Mouse (Mus musculus) hindbrain, embryonic 16.5 days (tissue): ENCODE measurements around the gene Mier2. TPM values are rescaled to one million over a fixed set of nuclear protein-coding genes. Genes with fewer than 3 reads are reported as not detected.

Source experiments
- ATAC-seq: fragments of 200-750 bp; cut with Nextera tagmentation; 2 replicates; pipeline ENCODE4 v1.8.0; 2017; ENCODE audit warnings: moderate TSS enrichment, moderate library complexity
- H3K27ac ChIP-seq: fragments of 300-500 bp; sonication (generic); 2 replicates; pipeline ENCODE4 v1.5.1; 2014; ENCODE audit warnings: low read depth, mild to moderate bottlenecking, control low read depth, low read length, moderate library complexity
- H3K27me3 ChIP-seq: fragments of 300-500 bp; sonication (generic); replicated peaks from 2 replicates; pipeline ENCODE4 v1.6.1; 2014; ENCODE audit warnings: low read length; ENCODE audit not compliant: control insufficient read depth, insufficient read depth
- H3K36me3 ChIP-seq: fragments of 300-500 bp; sonication (generic); 2 replicates; pipeline ENCODE4 v1.6.1; 2014; ENCODE audit warnings: mild to moderate bottlenecking, low read length, moderate library complexity, mixed read lengths; ENCODE audit not compliant: control insufficient read depth, insufficient read depth
- H3K4me1 ChIP-seq: fragments of 300-500 bp; sonication (generic); 2 replicates; pipeline ENCODE4 v1.6.1; 2014; ENCODE audit warnings: low read depth, low read length; ENCODE audit not compliant: control insufficient read depth, insufficient read depth
- H3K4me2 ChIP-seq: fragments of 300-500 bp; sonication (generic); 2 replicates; pipeline ENCODE4 v1.6.1; 2014; ENCODE audit warnings: mild to moderate bottlenecking, low read length, control low read depth, moderate library complexity
- H3K4me3 ChIP-seq: fragments of 300-500 bp; sonication (generic); 2 replicates; pipeline ENCODE4 v1.5.1; 2014; ENCODE audit warnings: mild to moderate bottlenecking, low read length, control low read depth, moderate library complexity
- H3K9ac ChIP-seq: fragments of 300-500 bp; sonication (generic); 2 replicates; pipeline ENCODE4 v1.6.1; 2014; ENCODE audit warnings: low read depth, mild to moderate bottlenecking, control low read depth, low read length, moderate library complexity
- H3K9me3 ChIP-seq: fragments of 300-500 bp; sonication (generic); 2 replicates; pipeline ENCODE4 v1.6.1; 2014; ENCODE audit warnings: mild to moderate bottlenecking, low read length, moderate library complexity; ENCODE audit not compliant: control insufficient read depth
- WGBS: fragments of 180-500 bp; shearing (Covaris S2); extraction: QIAGEN DNeasy Blood & Tissue Kit; methylation state at CpG from one replicate; pipeline ENCODE4 v1.1.7; 2014; 5-methylcytosine and 5-hydroxymethylcytosine counted together
- polyA plus RNA-seq: library from polyadenylated mRNA; unstranded; fragments of >200 nt; fragmentation: Nextera tagmentation; extraction: Ambion mirVana; gene quantifications from 2 replicates; pipeline ENCODE4 v1.2.1, GENCODE M21; 2015

The Mier2 gene
- 56.5 and 67.4 TPM in 2 replicates for polyA plus RNA-seq

DNA sequence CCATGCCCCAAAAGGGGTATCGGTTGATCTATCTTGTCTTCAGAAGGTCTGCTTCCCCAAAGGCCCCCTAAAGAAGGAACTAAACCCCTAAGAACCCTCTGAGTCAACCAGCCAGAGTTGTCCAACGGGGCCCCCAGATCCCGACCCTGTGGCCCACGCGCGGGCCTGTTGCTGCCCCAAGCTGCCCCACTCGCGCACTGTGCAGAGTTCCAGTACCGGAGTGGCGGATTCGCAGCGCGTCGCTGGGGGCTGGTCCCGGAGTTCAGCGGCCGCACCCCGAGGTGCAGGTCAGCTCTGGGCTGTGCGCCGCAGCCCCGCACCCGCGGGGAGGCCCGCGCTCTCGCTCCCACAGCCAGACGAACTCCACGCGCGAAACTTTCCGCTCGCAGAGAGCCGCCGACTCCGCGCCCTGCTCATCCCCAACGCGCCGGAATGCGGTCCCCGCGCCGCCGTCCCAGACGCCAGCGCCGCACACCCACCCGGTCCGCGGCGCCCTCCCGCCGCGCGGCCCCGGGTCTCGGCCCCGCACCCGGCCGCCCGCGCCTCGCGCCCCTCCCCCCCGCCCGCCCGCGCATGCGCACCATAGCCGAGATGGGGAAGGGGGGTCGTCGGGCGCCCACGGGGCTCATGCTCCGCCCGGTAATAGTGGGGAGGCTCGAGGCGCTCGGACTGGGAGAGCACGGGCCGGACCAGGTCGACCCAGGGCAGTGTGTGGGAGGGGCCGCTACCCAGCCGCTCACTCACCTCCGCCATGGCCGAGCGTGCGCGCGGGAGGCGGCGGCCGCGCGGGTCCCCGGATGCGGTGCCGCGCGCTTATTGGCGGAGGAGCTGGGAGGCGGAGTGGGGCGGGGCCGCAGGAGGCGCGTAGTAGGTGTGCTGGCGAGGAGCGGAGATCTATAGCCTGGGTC, at the start of gene Mier2:
Mier2 (minus strand) TSS at position 870 of the 908 bp plus-strand sequence.
- WGBS = under 1% methylated on average over 66 of the region's 108 CpGs
- Histone ChIP-seq H3K9me3 (no peaks in the 10 kb centered on the region), H3K9ac (peak within 1 kb of the TSS; percentile 86), H3K4me2 (peak within 1 kb of the TSS; percentile 84), H3K4me3 (peak within 1 kb of the TSS; percentile 84), H3K27ac (peak within 1 kb of the TSS; percentile 75), H3K27me3 (no peaks in the 10 kb centered on the region), H3K4me1 (peaks cover 25% of the 10 kb centered on the region), H3K36me3 (peaks cover under 1% of the 10 kb centered on the region; the same call in 1 of the 2 replicates)
- ATAC-seq = peak; percentile 92

DNA sequence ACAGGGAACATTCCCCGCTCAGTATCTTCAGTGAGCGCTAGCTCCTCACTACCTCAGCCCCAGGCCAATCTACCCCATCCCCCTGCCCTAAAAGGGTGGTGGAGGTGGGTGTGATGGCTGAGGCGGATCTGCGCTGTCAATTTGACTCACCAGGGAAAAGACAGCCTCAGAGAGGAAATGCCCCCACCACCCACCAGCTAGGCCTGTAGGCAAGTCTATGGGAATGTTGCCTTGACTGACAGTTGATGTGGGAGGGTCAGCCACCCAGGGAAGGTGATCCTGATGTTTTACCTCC, 42.9 kb upstream of the Mier2 start:
- no peak overlapping the region for H3K9ac ChIP-seq
- peaks cover 3% of the 10 kb centered on the region for H3K27me3 ChIP-seq
- H3K4me3 ChIP-seq = no peak overlapping the region
- H3K4me2 ChIP-seq = no peak overlapping the region
- H3K4me1 ChIP-seq = no peaks in the 10 kb centered on the region
- no peaks in the 10 kb centered on the region for H3K9me3 ChIP-seq
- WGBS = 79% methylated on average over 4 of the region's 4 CpGs
- no peak for ATAC-seq
- no peaks in the 10 kb centered on the region for H3K36me3 ChIP-seq
- H3K27ac ChIP-seq = no peak overlapping the region

DNA sequence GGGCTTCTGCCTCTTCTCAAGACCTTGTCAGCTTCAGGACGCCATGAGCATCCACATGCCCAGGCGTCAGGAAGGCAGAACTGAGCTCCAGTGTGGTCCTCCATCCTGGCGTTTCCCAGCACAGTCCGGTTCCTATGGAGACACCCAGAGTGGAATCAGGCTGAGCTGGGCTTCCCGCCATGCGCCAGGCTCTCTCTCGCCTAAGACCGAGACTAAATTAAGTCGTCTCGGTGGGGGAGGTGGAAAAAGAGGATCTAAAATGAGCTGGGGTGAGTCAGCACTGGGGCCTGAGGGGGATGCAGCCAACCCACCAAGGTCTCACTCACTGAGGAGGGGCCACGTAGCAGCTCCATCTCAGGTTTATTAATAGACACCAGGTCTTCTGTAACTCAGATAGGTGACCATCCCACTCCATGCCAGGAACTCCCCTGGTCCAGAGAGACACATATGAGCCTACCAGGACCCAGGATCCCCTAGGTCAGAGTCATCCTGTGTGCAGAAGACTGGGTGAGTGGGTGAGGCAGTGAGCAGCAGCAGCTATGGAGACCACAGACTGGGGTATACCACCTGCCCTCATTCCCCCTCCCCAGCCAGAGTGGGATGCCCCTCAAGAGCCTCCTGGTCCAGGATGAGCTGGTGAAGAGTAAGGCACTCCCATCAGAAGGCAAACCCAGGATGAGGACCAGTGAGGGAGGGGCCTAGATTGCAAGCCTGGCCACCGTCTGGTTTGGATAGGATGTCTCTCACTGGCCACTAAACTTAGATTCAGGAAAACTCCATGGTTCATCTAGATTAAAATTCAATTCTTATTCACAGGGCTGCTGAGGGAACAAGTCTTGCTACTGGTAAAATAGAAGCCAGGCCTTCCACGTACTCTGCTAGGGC, 42.3 kb upstream of the Mier2 start:
- no peak overlapping the region for H3K4me2 ChIP-seq
- 0 out of 2 replicates have a peak, but pooled peaks have one; percentile 40 for ATAC-seq
- H3K4me1 ChIP-seq = no peaks in the 10 kb centered on the region
- no peaks in the 10 kb centered on the region for H3K36me3 ChIP-seq
- WGBS = 37% methylated on average over 13 of the region's 13 CpGs
- H3K27me3 ChIP-seq = peaks cover 3% of the 10 kb centered on the region
- no peak overlapping the region for H3K4me3 ChIP-seq
- no peaks in the 10 kb centered on the region; the same call in 1 of the 2 replicates for H3K9me3 ChIP-seq
- no peak overlapping the region for H3K27ac ChIP-seq
- H3K9ac ChIP-seq = no peak overlapping the region

- H3K4me2 ChIP-seq = no peak overlapping the region
- no peaks in the 10 kb centered on the region; the same call in 1 of the 2 replicates for H3K9me3 ChIP-seq
- H3K27me3 ChIP-seq = peaks cover 3% of the 10 kb centered on the region
- no peak overlapping the region for H3K9ac ChIP-seq
- WGBS = 59% methylated on average over 8 of the region's 8 CpGs
- H3K4me3 ChIP-seq = no peak overlapping the region
- H3K36me3 ChIP-seq = no peaks in the 10 kb centered on the region
- H3K27ac ChIP-seq = no peak overlapping the region
- H3K4me1 ChIP-seq = no peaks in the 10 kb centered on the region
- peak; percentile 28; the same call in 1 of the 2 replicates for ATAC-seq
These were observed 40.6 kb upstream of the Mier2 start for GRCm38 (mm10) chr10:79595590-79595929.

- WGBS = 13% methylated on average over 17 of the region's 17 CpGs
- H3K9me3 ChIP-seq = no peaks in the 10 kb centered on the region; the same call in 1 of the 2 replicates
- no peak overlapping the region for H3K27ac ChIP-seq
- ATAC-seq = peak; percentile 95
- H3K4me2 ChIP-seq = peak overlapping the region; percentile 42
- no peaks in the 10 kb centered on the region for H3K36me3 ChIP-seq
- peak overlapping the region; percentile 8; the same call in 1 of the 2 replicates for H3K9ac ChIP-seq
- H3K4me3 ChIP-seq = no peak overlapping the region
- H3K4me1 ChIP-seq = no peaks in the 10 kb centered on the region
- peaks cover 3% of the 10 kb centered on the region for H3K27me3 ChIP-seq
These were observed 40.0 kb upstream of the Mier2 start for GRCm38 (mm10) chr10:79594872-79595589.

DNA sequence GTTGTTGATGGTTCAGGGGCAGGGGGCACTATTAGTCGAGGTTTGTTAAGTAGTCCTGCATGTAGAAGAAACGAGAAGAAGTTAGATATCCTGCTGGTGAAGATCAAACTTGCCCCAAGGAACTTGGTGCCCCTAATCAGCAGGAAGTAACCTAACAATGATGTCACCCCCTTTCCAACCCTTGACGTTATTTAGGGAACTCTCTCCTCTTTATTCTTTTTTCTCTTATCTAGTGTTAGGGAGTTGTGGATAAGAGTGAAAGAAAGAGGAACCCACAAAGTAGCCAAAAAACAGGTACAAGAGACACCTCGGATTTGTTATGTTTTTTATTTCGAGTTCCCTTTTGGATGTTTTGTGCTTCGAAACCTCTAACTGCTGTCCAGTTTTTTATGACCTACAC, 39.1 kb upstream of the Mier2 start:
- Histone ChIP-seq H3K36me3 (no peaks in the 10 kb centered on the region), H3K4me3 (no peak overlapping the region), H3K27me3 (peaks cover 3% of the 10 kb centered on the region), H3K27ac (no peak overlapping the region), H3K9me3 (no peaks in the 10 kb centered on the region; the same call in 1 of the 2 replicates), H3K4me1 (no peaks in the 10 kb centered on the region), H3K4me2 (no peak overlapping the region), H3K9ac (no peak overlapping the region)
- no peak for ATAC-seq
- WGBS = 65% methylated on average over 6 of the region's 6 CpGs

DNA sequence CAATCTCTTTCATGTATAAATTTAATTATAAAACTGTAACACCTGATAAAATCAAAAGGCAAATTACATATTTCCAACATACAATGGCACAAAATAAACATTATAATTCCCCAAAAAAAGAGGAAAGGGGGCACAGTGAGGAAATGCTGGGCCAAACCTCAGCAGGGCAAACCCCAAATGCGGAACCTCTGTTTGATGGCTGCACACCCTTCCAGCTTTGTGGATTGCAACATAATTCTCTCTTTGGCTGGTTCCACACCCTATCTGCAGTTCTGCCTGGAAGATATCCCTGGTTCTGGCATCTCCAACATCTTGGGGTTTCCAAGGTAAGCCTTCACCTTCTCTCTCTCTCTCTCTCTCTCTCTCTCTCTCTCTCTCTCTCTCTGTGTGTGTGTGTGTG, 35.7 kb upstream of the Mier2 start:
- no peak for ATAC-seq
- H3K4me3 ChIP-seq = no peak overlapping the region
- no peaks in the 10 kb centered on the region; the same call in 1 of the 2 replicates for H3K9me3 ChIP-seq
- H3K36me3 ChIP-seq = no peaks in the 10 kb centered on the region
- H3K4me2 ChIP-seq = no peak overlapping the region
- H3K4me1 ChIP-seq = no peaks in the 10 kb centered on the region
- 92% methylated on average over 1 of the region's 1 CpGs for WGBS
- no peak overlapping the region for H3K27ac ChIP-seq
- no peak overlapping the region for H3K9ac ChIP-seq
- H3K27me3 ChIP-seq = peaks cover 3% of the 10 kb centered on the region

- Histone ChIP-seq H3K4me1 (no peaks in the 10 kb centered on the region), H3K4me2 (no peak overlapping the region), H3K36me3 (no peaks in the 10 kb centered on the region), H3K27ac (no peak overlapping the region), H3K27me3 (no peaks in the 10 kb centered on the region), H3K4me3 (no peak overlapping the region), H3K9ac (no peak overlapping the region), H3K9me3 (no peaks in the 10 kb centered on the region; the same call in 1 of the 2 replicates)
- no peak for ATAC-seq
- WGBS = 71% methylated on average over 4 of the region's 4 CpGs
These were observed 32.7 kb upstream of the Mier2 start for GRCm38 (mm10) chr10:79587752-79588126.
